Mouse (Mus musculus): ENCODE measurements around the gene Gm6525.

The Gm6525 gene

GRCm38 (mm10) chr3:84173581-84174154 lies at the start of gene Gm6525:
Gene Gm6525 (plus strand): TSS chr3:84174104.
- DNase-seq (ENCODE audit: low spot score): no peak

- peak; percentile 22 for DNase-seq (ENCODE audit: low spot score)
These were observed 48.1 kb upstream of the Gm6525 start for GRCm38 (mm10) chr3:84125704-84126289.

- no peak for DNase-seq (ENCODE audit: low spot score)
These were observed 47.2 kb upstream of the Gm6525 start for GRCm38 (mm10) chr3:84126721-84127120.

GRCm38 (mm10) chr3:84127431-84127830 lies 46.5 kb upstream of the Gm6525 start:
- DNase-seq (ENCODE audit: low spot score): no peak

GRCm38 (mm10) chr3:84128871-84129870 lies 44.7 kb upstream of the Gm6525 start:
- DNase-seq (ENCODE audit: low spot score): no peak

GRCm38 (mm10) chr3:84130776-84131175 lies 43.1 kb upstream of the Gm6525 start:
- no peak for DNase-seq (ENCODE audit: low spot score)

GRCm38 (mm10) chr3:84131369-84131768 lies 42.5 kb upstream of the Gm6525 start:
- no peak for DNase-seq (ENCODE audit: low spot score)

- no peak for DNase-seq (ENCODE audit: low spot score)
These were observed 38.5 kb upstream of the Gm6525 start for GRCm38 (mm10) chr3:84135387-84135786.

GRCm38 (mm10) chr3:84135933-84136332 lies 38.0 kb upstream of the Gm6525 start:
- no peak for DNase-seq (ENCODE audit: low spot score)

- DNase-seq (ENCODE audit: low spot score): no peak
These were observed 37.4 kb upstream of the Gm6525 start for GRCm38 (mm10) chr3:84136509-84136908.

GRCm38 (mm10) chr3:84140947-84141346 lies 33.0 kb upstream of the Gm6525 start:
- DNase-seq (ENCODE audit: low spot score): no peak

GRCm38 (mm10) chr3:84149831-84150230 lies 24.1 kb upstream of the Gm6525 start:
- no peak for DNase-seq (ENCODE audit: low spot score)

GRCm38 (mm10) chr3:84154721-84155141 lies 19.2 kb upstream of the Gm6525 start:
- DNase-seq (ENCODE audit: low spot score): no peak

- no peak for DNase-seq (ENCODE audit: low spot score)
These were observed 18.8 kb upstream of the Gm6525 start for GRCm38 (mm10) chr3:84155146-84155545.

GRCm38 (mm10) chr3:84155558-84156006 lies 18.3 kb upstream of the Gm6525 start, which contains the start of gene Mnd1:
Gene Mnd1 (minus strand): TSS chr3:84155786.
- peak; percentile 92 for DNase-seq (ENCODE audit: low spot score)

GRCm38 (mm10) chr3:84156105-84156504 lies 17.8 kb upstream of the Gm6525 start:
- no peak for DNase-seq (ENCODE audit: low spot score)

- no peak for DNase-seq (ENCODE audit: low spot score)
These were observed 16.9 kb upstream of the Gm6525 start for GRCm38 (mm10) chr3:84157011-84157410.

GRCm38 (mm10) chr3:84157559-84158350 lies 16.1 kb upstream of the Gm6525 start:
- DNase-seq (ENCODE audit: low spot score): no peak

- DNase-seq (ENCODE audit: low spot score): no peak
These were observed 8.5 kb upstream of the Gm6525 start for GRCm38 (mm10) chr3:84165391-84165790.

GRCm38 (mm10) chr3:84166073-84166472 lies 7.8 kb upstream of the Gm6525 start:
- DNase-seq (ENCODE audit: low spot score): no peak

- no peak for DNase-seq (ENCODE audit: low spot score)
These were observed 5.0 kb upstream of the Gm6525 start for GRCm38 (mm10) chr3:84168943-84169342.
